ENCODE assay signal across 25 mouse cellular contexts in the genomic region with DNA sequence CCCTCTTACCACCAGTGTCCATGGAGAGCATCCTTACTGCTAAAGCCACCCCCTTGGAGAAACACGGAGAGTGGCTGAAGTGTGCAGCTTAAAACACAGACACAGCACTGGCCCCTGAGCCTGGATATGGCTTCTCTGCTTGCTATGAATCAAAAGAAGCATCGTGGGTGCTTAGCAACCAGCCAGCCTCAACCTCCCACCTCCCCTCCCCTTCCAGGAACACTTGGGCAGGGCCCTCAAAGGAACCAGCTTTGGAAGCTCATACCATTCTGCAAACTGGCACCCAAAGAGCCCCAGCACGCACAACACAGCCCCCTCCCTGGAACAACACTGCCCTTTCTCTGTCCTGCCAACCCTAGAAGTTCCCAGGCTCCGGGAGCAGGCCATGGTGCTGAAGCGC. TPM values are rescaled to one million over a fixed set of nuclear protein-coding genes. Genes with fewer than 3 reads are reported as not detected.
DNase-seq lines count a peak whose midpoint lies in the region; ATAC-seq and TF ChIP-seq lines count a peak whose summit lies in the region.
"Had no signal": no experiment of that assay in that cellular context is flagged by ENCODE, and none has a peak within 500 bp of the region (broad histone marks: within the 10 kb centered on the region; RNA-seq: fewer than 3 reads in every experiment).

No protein-coding gene starts in this region.

- no peak overlapping the region for H3K4me2 ChIP-seq in forebrain, postnatal 0 days (ENCODE audit: low read depth)
- H3K4me2 ChIP-seq: limb, embryonic 12.5 days; liver, embryonic 11.5 days had no signal

- H3K9me3 ChIP-seq in forebrain, postnatal 0 days (ENCODE audit: low read length): no peaks in the 10 kb centered on the region
- H3K9me3 ChIP-seq: embryonic facial prominence, embryonic 10.5 days; G1E; limb, embryonic 12.5 days had no signal

- H3K27me3 ChIP-seq in forebrain, postnatal 0 days (ENCODE audit: insufficient read depth, low read length): no peaks in the 10 kb centered on the region

- peak; percentile 30 for ATAC-seq in forebrain, postnatal 0 days
- ATAC-seq: intestine, postnatal 0 days; liver, postnatal 0 days; lung, postnatal 0 days had no signal

- peaks cover 18% of the 10 kb centered on the region for H3K4me1 ChIP-seq in forebrain, postnatal 0 days (ENCODE audit: insufficient read depth)

- TF ChIP-seq POLR2A in brain, embryonic 14.5 days (IDR thresholded peaks at IDR 0.05; ENCODE audit: borderline replicate concordance, extremely low read depth, insufficient read depth, insufficient read length, poor library complexity, severe bottlenecking): no peak

- TF ChIP-seq CTCF in brain, embryonic 14.5 days (IDR thresholded peaks at IDR 0.05; ENCODE audit: borderline replicate concordance, extremely low read depth, insufficient read depth, insufficient read length): no peak
- TF ChIP-seq CTCF in forebrain, postnatal 0 days (IDR thresholded peaks at IDR 0.05; ENCODE audit: low read depth): no peak

- no peak overlapping the region for H3K4me3 ChIP-seq in forebrain, postnatal 0 days (ENCODE audit: low read depth, low read length)
- H3K4me3 ChIP-seq: embryonic facial prominence, embryonic 10.5 days; gastrocnemius, adult 2 months; layer of hippocampus, adult 2 months; limb, embryonic 12.5 days had no signal

- peak; percentile 40 to 51 for DNase-seq in left cerebral cortex, postnatal 14 days (ENCODE audit: low spot score in 2 of 2)
- no peak for DNase-seq in left cerebral cortex, adult 9 months (ENCODE audit: low spot score in 2 of 2)
- DNase-seq in NIH3T3 (ENCODE audit: low read depth): peak; percentile 26
- DNase-seq in brain, embryonic 14.5 days (ENCODE audit: low read depth): peak; percentile 77
- no peak for DNase-seq in forebrain, postnatal 0 days
- DNase-seq in spleen, adult 18-20 months: no peak
- DNase-seq in gastrocnemius, adult 18-20 months (ENCODE audit: low spot score): no peak
- DNase-seq in adrenal gland, postnatal 14 days: no peak
- DNase-seq: adrenal gland, adult 8-10 months; B cell, adult 2 months; cerebellum, adult 11 months; gastrocnemius, adult 2 months; kidney, postnatal 25 days; liver, postnatal 0 days; right cerebral cortex, postnatal 4 days; thymus, adult 18-20 months had no signal

- H3K27ac ChIP-seq in forebrain, postnatal 0 days (ENCODE audit: low read depth, low read length): peak overlapping the region; percentile 62; the same call in 1 of the 2 replicates
- H3K27ac ChIP-seq: embryonic facial prominence, embryonic 10.5 days; gastrocnemius, adult 2 months; layer of hippocampus, adult 2 months; limb, embryonic 12.5 days; macrophage had no signal

- intact Hi-C loops in left cerebral cortex, postnatal 14 days (cut with DNase I): no loop called here

- WGBS in forebrain, postnatal 0 days: 26% methylated on average over 5 of the region's 5 CpGs

- 0 out of 2 replicates have a peak overlapping the region, but pooled peaks have one; percentile 14 for H3K9ac ChIP-seq in forebrain, postnatal 0 days
- H3K9ac ChIP-seq: limb, embryonic 12.5 days; liver, postnatal 0 days had no signal

- no peaks in the 10 kb centered on the region for H3K36me3 ChIP-seq in forebrain, postnatal 0 days (ENCODE audit: insufficient read depth)
- H3K36me3 ChIP-seq: embryonic facial prominence, embryonic 10.5 days; G1E; limb, embryonic 12.5 days had no signal

RNA-seq across cellular contexts. Expression of gene Pipox, which starts 15.5 kb away (rescaled TPM):
- total RNA-seq in left cerebral cortex, postnatal 14 days (2021): under 1 TPM; 0.18 to 0.70 TPM
- polyA plus RNA-seq in brain, embryonic 14.5 days (2012; rRNA removed): 10.0 and 19.2 TPM in 2 replicates
- 3.8 and 6.8 TPM in 2 replicates for total RNA-seq in forebrain, postnatal 0 days (2014; rRNA removed)
- 3.7 and 4.2 TPM in 2 replicates for polyA plus RNA-seq in forebrain, postnatal 0 days (2015; fragmentation: Nextera tagmentation; extraction: Ambion mirVana)
- not detected for total RNA-seq in gastrocnemius, adult 18-20 months (2021)
- total RNA-seq in adrenal gland, postnatal 14 days (2021): 3.7 and 21.3 TPM in 2 replicates
- total RNA-seq: G1E; gastrocnemius, adult 2 months had no signal
- polyA plus RNA-seq: G1E, macrophage had no signal

RNA-seq across cellular contexts. Expression of gene Sez6, which starts 21.2 kb away (rescaled TPM):
- 100 to 1,000 TPM; 153 to 196 TPM for total RNA-seq in left cerebral cortex, postnatal 14 days (2021)
- 173 and 174 TPM in 2 replicates for polyA plus RNA-seq in brain, embryonic 14.5 days (2012; rRNA removed)
- 150 and 194 TPM in 2 replicates for total RNA-seq in forebrain, postnatal 0 days (2014; rRNA removed)
- 183 and 214 TPM in 2 replicates for polyA plus RNA-seq in forebrain, postnatal 0 days (2015; fragmentation: Nextera tagmentation; extraction: Ambion mirVana)
- total RNA-seq in gastrocnemius, adult 18-20 months (2021): under 1 TPM; 0.12 to 0.16 TPM
- 3.5 and 3.8 TPM in 2 replicates for total RNA-seq in adrenal gland, postnatal 14 days (2021)
- polyA plus RNA-seq: kidney, embryonic 14.5 days; limb, embryonic 12.5 days; liver, postnatal 0 days; macrophage had no signal

Comparison
In these comparisons a context has a peak if more than half of its experiments do, and no peak if none do; other contexts are left out.
1. DNase-seq: peak in left cerebral cortex, postnatal 14 days (2 of 2), NIH3T3 (single experiment) and brain, embryonic 14.5 days (single experiment); none in left cerebral cortex, adult 9 months (0 of 2), forebrain, postnatal 0 days (single experiment), spleen, adult 18-20 months (0 of 2), gastrocnemius, adult 18-20 months (single experiment) and adrenal gland, postnatal 14 days (single experiment).
2. RNA of gene Sez6, which starts 21.2 kb away (total RNA-seq): 153 to 196 TPM in left cerebral cortex, postnatal 14 days and 150 to 194 TPM in forebrain, postnatal 0 days; 3.5 to 3.8 TPM in adrenal gland, postnatal 14 days and 0.12 to 0.16 TPM in gastrocnemius, adult 18-20 months; every median in the first group is over 10 times any median in the second.